Mouse (Mus musculus): ENCODE results near the gene F11r. TPM values are rescaled to one million over a fixed set of nuclear protein-coding genes. Genes with fewer than 3 reads are reported as not detected.
"Not testable (repeated sequence)": the region's sequence is repeated elsewhere in the genome, so short reads cannot be mapped to it uniquely, and the experiment has no call there.

The F11r gene
- total RNA-seq, 1 experiment from 2014 or later, result 2.9 TPM

- no peak for ATAC-seq (ENCODE audit: extremely low read depth, insufficient number of reproducible peaks, low FRiP score, poor library complexity, severe bottlenecking)
Measured at GRCm38 (mm10) chr1:171463133-171463532, 25.8 kb downstream of the F11r start.

- no peak for ATAC-seq (ENCODE audit: extremely low read depth, insufficient number of reproducible peaks, low FRiP score, poor library complexity, severe bottlenecking)
Measured at GRCm38 (mm10) chr1:171465749-171466412, 28.5 kb downstream of the F11r start.

DNA sequence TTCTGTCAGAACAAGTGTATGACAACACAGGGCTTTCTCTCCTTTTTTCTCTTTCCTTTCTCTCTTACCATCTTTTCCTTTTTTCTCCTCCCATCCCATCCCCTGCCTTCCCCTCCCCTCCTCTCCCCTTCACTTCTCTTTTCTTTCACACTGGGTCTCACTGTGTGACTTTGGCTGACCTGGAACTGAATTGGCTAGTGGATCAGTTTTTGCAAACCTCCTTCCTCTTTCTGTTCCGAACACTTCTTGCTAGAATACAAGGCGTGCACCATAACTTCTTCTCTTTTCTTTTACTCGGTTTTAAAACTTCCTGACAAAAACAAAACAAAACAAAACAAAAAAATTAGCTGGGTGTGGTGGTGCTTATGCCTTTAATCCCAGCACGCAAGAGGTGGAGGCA lies 29.2 kb downstream of the F11r start:
- ATAC-seq (ENCODE audit: extremely low read depth, insufficient number of reproducible peaks, low FRiP score, poor library complexity, severe bottlenecking), result no peak; the same call in 1 of the 2 replicates

- no peak for ATAC-seq (ENCODE audit: extremely low read depth, insufficient number of reproducible peaks, low FRiP score, poor library complexity, severe bottlenecking)
Measured at GRCm38 (mm10) chr1:171469678-171470077, 32.3 kb downstream of the F11r start.

GRCm38 (mm10) chr1:171470371-171470871 lies 33.1 kb downstream of the F11r start:
- peak; percentile 75 for ATAC-seq (ENCODE audit: extremely low read depth, insufficient number of reproducible peaks, low FRiP score, poor library complexity, severe bottlenecking)

- ATAC-seq (ENCODE audit: extremely low read depth, insufficient number of reproducible peaks, low FRiP score, poor library complexity, severe bottlenecking), result peak; percentile 44; the same call in 1 of the 2 replicates
Measured at GRCm38 (mm10) chr1:171470896-171471295, 33.6 kb downstream of the F11r start.

GRCm38 (mm10) chr1:171471452-171471851 lies 34.1 kb downstream of the F11r start:
- ATAC-seq (ENCODE audit: extremely low read depth, insufficient number of reproducible peaks, low FRiP score, poor library complexity, severe bottlenecking), result no peak

GRCm38 (mm10) chr1:171471941-171472340 lies 34.6 kb downstream of the F11r start:
- ATAC-seq (ENCODE audit: extremely low read depth, insufficient number of reproducible peaks, low FRiP score, poor library complexity, severe bottlenecking), result not testable (repeated sequence)

DNA sequence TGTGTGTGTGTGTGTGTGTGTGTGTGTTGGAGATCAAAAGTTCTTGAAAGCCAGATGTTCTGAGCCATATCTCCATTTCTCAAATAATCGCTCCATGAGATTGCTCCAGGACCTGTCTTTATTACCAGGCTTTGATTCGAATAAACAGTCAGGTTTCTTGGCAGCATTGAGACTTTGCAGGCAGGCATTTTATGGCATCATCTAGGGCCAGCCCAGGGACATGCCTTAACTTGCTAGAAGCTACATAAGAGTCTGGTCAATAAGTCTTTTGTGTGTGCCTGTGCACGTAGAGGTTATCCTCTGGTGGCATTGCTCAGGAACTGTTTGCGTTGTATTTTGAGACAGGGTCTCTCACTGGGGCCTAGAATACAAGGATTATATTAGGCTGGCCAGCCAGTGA lies 36.2 kb downstream of the F11r start:
- no peak for ATAC-seq (ENCODE audit: extremely low read depth, insufficient number of reproducible peaks, low FRiP score, poor library complexity, severe bottlenecking)

DNA sequence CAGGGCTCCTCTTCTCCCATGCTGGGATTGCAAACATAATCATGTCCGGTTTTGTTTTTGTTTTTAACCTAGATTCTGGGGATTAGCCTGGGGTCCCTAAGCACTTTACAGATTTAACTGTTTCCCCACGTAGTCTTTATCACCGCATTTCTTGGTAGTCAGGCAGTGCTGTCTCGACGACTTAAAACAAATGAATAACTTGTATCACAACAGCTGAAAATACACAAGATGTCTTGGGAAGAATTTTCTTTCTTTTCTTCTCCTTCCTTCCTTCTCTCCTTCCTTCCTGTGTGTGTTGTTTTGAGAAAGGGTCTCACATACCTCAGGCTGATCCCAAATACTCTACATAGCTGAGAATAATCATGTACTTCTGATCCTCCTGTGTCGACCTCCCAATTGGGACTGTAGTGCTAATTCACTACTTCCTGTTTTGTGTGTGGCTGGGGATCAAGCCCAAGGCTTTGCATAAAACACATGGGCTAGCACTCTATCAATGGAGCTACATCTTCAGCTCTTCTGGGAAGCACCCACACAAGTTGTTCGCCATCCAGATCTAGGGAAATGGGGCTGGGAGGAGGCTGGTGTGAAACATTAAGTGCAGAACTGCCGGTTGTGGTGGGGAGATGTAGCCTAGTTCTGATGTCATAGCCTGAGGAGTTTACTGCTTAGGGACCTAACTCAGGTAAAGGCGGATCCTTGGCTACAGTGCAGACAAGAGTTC lies 36.7 kb downstream of the F11r start:
- no peak for ATAC-seq (ENCODE audit: extremely low read depth, insufficient number of reproducible peaks, low FRiP score, poor library complexity, severe bottlenecking)

DNA sequence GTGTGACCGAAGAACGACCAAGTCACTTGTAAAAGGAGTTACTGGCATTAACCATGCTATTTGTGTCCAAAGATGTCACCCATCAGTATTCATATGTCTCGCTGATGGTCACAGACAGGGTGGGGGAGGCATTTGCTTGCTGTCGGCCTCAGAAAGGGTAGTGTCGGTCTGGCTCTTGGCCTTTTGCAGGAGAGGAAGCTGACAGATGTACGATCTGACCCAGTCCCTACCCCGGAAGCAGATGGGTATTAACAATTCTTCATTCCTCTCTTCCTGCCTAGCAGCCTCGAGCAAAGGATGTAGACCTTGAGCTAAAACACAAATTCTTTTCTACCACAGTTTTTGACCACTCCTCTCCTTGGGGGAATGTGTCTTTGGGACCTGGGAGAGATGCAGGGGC lies 39.8 kb downstream of the F11r start:
- ATAC-seq (ENCODE audit: extremely low read depth, insufficient number of reproducible peaks, low FRiP score, poor library complexity, severe bottlenecking), result no peak

GRCm38 (mm10) chr1:171477758-171478545 lies 40.6 kb downstream of the F11r start:
- ATAC-seq (ENCODE audit: extremely low read depth, insufficient number of reproducible peaks, low FRiP score, poor library complexity, severe bottlenecking), result no peak

DNA sequence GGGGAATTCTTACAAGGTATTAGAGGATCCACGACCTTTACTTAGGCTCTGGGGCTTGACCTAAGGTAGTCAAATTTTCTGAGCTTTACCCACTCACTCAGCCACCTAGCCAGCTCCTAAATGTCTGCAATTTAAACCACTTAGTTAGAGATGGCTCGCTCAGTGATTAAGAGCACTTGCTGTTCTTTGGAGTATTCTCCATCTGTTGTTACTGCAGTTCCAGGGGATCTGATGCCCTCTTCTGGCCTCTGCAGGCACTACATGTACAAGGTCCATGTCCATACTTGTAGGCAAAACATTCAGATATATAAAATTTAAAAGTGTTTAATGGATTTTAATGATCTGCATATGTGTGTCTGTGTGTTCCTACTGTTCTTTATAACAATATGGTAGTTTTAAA lies 41.6 kb downstream of the F11r start:
- peak; percentile 67; the same call in 1 of the 2 replicates for ATAC-seq (ENCODE audit: extremely low read depth, insufficient number of reproducible peaks, low FRiP score, poor library complexity, severe bottlenecking)

DNA sequence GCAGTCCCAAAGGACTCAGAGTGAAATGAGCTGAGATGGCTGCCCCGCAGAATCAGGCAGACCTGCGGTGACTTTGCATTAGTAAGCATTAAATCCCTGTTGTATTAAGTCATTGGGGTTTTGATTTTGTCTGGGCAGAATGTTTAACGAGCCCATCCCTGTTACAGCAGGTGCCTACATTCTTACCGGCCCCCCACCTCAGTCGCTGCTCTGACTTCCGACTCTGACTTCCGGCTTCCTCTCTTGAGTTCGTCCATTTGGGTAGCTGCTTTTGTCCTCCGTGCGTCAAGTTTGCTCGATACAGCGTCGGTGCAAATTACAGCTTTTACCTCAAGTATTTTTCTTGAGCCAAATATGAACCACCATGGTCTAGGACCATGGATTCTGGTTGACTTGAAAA lies 56.9 kb downstream of the F11r start:
- no peak for ATAC-seq (ENCODE audit: extremely low read depth, insufficient number of reproducible peaks, low FRiP score, poor library complexity, severe bottlenecking)

- no peak for ATAC-seq (ENCODE audit: extremely low read depth, insufficient number of reproducible peaks, low FRiP score, poor library complexity, severe bottlenecking)
Measured at GRCm38 (mm10) chr1:171495371-171495770, 58.0 kb downstream of the F11r start.

- ATAC-seq (ENCODE audit: extremely low read depth, insufficient number of reproducible peaks, low FRiP score, poor library complexity, severe bottlenecking), result no peak
Measured at GRCm38 (mm10) chr1:171499856-171500255, 62.5 kb downstream of the F11r start.

DNA sequence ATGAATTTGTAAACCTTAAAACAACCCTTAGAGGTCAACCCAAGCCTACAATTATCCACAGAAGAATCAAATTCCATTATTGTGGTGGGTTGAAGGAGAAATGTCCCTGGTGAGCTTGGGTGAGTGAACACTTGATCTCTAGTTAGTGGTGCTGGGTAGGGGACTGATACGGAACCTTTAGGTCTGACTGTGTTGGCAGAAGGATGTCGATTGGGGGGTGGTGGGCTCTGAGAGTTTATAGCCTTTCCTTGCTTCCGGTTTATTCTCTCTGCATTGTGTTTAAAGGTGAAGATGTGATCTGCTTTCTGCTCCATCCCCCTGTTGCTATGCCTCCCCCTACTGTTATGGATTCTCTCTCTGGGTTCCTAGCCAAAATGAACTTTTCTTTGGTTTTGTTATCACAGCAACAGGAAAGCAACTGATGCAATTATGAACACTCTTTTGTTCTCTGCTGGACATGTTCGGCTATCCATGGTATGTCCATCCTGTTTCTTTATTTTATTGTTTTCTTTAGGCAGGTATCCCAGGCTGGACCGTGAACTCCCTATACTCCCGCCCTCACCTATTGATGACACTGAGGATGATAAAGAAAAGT lies 63.8 kb downstream of the F11r start:
- ATAC-seq (ENCODE audit: extremely low read depth, insufficient number of reproducible peaks, low FRiP score, poor library complexity, severe bottlenecking), result no peak

DNA sequence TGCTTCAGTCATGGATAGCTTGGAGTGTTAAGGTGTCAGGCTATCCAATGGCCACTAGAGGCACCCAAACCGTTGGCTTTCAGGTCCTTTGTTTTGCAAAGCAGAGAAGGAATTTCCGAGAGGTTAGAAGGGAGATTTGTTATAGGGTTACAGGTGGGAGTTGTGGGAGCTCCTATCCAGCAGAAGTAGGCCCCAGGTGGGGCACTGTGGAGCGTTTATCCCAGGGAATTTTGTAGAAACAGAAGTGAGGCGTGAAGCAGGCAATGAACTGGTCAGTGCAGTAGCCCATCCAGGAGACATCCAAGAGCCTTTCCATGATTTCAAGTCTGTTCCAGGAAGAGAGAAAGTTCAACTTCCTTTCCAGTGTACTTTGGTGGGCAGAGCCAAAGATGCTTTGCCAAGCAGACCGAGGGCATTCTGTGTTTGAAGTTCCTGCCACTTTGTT lies 64.3 kb downstream of the F11r start:
- ATAC-seq (ENCODE audit: extremely low read depth, insufficient number of reproducible peaks, low FRiP score, poor library complexity, severe bottlenecking), result no peak
